Mouse (Mus musculus) T-helper 17 cell (primary cell): Measurements from ENCODE around the gene Gm15557.

Experiments used
- in situ Hi-C, 2 experiments: fragments of 300-600 bp; cut with MboI, MseI; formaldehyde crosslinking; loops; 1 replicate in 1 of 2; 2 replicates in 1 of 2; pipeline ENCODE4 v1.15.1; 2025; ENCODE audit warnings: high pct_unique_total_duplicates in 2 of 2

Gene Gm15557

DNA sequence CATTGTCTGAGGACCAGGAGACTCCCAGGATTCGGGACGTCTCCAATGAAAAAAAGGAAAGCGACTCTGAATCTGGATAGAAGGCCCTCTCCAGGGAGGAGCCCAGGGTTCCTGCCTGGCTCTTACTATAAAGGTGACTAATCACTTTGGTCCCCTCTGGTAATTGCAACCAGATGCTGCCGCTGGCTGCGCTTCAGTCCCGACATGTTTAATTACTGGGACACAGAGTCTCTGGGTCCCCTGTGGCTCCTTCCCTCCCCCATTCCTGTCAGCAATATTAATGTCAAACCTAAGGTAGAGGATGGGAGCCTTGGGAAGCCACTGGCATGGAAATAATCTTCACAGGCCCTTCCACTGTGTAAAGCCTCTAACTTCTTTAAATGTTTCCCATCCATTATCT is 8.8 kb downstream of the Gm15557 start:
- in situ Hi-C loops: no loop called here

DNA sequence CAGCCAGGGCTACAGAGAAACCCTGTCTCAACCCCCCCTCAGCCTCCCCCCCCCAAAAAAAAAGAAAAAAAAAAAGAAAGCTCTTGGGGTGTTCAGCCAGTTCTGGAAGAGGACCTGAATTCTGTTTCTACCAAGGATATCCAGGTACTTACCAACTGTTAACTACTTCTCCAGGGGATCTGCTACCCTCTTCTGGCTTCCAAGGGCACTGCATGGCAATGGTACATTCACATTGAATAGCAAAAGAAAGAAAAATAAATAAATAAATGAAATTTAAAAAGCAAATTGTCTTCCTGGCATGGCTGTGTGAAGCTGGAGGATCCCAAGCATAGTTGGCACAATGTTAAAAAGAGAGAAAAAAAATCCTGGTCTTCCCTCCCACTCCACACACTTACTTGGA is 11.5 kb downstream of the Gm15557 start:
- in situ Hi-C loops: no loop called here

DNA sequence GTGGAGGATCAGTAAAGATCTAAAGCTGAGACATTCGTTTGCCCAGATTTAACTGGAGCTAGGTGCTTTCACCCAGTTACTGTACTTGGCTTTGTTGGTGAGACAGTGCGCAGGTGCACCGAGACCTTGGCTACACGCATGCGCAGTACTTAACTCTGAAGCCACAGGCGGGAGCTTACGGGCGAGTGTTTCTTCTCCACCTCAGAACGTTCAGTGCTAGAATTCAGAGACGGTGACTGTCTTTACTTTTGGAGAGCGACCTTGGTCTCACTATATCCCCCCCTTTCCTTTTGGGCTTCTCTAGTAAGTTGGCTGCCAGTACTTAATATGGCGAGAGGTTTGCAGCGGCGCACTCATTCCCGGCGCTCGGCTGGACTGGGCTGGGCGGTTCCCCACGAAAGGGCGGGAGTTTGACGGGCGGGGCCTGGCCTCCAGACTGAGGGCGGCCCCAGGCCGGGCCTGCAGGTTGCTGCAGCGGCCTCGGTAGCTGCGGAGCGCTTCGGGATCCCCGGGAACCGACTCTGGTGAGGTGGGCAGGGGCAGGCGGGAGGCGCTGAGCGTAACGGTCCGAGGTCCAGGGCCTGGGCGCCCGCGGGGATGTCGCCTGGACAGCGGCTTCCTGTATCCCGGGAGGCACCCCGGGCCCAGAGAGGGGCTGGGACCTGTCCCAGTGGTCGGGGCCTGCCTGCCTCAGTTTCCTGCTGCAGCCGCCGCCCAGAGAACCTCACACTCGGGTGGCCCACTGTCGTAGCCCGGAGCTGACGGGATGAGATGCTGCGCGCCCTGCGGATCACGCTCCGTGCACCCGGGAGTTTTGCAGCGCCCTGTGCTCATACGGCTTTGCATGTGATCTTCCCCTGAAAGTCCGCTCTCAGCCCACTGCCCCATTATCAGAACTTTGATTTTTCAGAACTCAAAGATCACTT is 15.9 kb downstream of the Gm15557 start, which contains the start of gene Cep250:
Gene Cep250, plus strand, starts transcription at position 325 of the 926 bp plus-strand sequence.
- in situ Hi-C loops: no loop called here

DNA sequence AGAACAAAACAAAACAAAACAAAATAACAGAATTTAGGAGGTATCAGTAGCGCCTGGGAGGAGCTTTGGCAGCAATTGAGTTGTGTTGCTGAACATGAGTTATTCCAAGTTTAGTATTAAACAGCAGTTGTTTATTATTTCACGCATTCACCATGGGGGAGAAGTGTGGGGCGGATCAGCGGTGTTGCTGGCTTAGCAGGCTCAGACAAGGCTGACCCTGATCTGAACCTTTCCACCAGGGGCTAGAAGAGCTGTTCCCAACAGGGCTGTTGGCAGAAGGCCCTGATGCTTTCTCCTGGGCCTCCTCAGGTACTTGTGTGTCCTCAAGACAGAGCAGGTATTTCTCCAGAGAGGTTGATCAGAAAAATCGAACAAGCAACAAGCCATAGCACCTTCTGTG is 19.5 kb downstream of the Gm15557 start:
- in situ Hi-C loops: no loop called here

DNA sequence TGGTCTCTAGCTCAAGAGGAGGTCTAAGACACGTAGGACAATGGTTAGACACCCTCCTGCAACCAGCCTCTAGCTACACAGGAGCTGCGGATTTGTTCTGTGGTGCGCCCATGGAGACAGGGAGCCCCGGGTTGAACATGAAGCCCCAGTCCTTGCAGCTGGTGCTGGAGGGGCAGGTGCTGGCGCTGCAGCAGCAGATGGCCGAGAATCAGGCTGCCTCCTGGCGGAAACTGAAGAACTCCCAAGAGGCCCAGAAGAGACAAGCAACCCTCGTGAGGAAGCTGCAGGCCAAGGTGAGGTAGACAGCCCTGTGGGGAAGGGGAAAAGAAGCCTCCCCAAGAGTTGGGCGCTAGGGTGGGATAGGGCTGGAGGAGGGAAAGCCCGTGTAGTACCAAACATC is 21.3 kb downstream of the Gm15557 start:
- in situ Hi-C loops: no loop called here

DNA sequence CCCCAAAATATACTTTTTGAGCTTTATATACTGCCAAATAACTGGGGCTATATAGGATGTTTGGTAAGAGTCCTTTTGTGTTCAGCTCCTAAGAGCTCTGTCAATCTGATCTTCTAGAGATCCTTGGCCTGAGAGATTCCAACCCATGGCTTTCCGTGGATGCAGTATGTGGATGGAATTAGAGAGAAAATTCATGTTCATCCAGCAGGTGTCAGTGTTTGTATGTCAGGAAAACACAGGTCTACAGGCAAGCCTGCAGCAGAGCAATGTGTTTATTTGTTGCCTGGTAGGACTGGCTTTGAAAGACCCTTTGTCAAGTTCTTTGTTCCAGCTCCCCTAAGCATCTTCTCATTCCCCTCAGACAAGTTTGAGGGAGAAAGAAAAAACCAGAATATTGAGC is 22.5 kb downstream of the Gm15557 start:
- in situ Hi-C loops: no loop called here

DNA sequence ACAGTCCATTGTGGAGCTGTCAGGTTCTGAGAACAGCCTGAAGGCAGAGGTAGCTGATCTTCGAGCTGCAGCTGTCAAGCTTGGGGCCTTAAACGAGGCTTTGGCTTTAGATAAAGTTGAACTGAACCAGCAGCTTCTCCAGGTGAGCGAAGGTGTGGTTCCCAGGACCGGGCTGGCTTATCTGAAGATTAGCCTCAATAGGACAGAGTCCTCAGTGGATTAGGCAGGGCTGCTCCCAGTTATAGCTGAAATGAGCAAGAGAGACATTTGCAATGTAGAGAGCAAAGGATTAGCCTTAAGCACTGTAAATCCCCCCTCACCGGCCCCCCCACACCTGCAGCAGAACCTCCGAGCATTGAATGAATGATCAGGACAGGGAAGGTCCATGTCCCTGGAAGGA is 32.8 kb downstream of the Gm15557 start:
- in situ Hi-C loops: no loop called here

DNA sequence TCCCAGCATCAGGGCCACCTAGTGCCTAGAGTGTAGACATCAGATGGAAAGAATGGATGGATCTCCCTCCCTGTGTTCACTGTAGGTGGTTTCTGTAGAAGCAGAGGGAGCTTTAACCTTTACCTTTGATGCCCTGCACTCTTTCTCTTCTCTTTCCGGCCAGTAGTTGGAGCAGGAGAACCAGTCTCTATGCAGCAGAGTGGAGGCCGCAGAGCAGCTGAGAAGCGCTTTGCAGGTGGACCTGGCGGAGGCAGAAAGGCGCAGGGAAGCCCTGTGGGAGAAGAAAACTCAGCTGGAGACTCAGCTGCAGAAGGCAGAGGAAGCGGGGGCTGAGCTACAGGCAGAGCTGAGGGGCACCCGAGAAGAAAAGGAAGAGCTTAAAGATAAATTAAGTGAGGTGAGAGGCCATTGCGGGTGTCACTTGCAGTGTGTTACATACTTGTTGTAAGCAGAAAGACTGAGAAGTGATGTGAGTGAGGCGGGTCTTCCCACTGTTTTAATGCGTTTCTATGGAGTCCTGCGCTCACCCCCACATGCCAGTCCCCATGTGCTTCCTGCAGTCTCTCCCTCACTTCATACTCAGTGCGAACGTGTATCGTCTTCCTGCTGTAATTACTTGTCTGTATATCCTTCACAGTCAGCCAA is 33.7 kb downstream of the Gm15557 start:
- in situ Hi-C loops: no loop called here

DNA sequence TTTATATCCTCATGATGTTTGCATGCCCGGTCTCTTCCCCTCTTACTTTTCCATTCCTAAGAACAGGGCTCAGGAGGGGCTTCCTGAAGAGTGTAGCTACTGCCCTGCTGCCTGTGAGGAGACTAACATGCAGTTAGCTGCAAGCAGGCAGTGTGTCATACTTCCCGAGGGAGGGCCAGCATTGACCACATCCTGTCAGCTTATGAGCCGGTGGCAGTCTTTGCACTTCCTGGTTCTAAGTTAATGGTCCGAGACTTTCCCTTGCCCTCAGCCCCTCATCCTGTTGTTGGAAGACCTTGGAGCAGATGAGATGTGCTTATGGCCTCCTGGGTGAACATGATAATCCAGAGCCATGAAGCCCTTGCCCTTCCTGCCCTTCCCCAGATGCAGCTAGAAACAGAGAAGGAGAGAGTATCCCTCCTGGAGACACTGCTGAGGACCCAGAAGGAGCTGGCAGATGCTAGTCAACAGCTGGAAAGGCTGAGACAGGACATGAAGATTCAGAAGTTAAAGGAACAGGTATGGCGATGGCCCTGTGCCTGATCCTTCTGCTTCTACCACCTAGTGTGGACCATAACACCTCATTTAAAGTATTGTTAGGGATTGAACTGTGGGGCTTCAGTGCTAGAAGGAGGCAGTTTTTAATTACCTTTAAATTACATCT is 38.9 kb downstream of the Gm15557 start:
- in situ Hi-C loops: no loop called here

DNA sequence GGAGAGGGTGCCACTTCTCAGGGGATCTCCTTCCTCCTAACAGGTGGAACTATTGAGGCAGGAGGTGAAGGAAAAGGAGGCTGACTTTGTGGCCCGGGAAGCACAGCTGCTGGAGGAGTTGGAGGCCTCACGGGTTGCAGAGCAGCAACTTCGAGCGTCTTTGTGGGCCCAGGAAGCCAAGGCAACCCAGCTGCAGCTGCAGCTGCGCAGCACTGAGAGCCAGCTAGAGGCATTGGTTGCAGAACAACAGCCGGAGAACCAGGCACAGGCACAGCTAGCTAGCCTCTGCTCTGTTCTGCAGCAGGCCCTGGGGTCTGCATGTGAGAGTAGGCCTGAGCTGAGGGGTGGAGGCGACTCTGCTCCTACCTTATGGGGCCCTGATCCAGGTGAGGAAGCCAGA is 45.2 kb downstream of the Gm15557 start:
- in situ Hi-C loops: no loop called here

DNA sequence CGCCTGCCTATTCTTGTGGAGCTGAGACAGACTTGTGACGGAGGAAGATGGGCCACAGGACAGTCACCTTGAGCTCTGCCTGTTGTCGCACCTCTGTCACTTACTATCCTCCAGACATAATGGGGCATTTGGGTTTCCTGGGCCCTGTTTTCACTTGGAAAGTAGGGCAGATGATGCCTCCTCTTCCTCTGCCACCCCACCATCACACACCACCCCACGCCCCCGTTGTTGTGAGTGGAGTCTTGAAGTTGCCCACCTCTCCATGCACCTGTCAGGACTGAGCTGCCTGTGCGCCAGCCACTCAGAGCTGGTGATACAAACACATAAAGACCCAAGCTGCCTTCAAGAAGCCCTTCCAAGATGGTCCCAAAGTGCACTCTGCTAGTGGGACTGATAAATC is 46.6 kb downstream of the Gm15557 start:
- in situ Hi-C loops: no loop called here

DNA sequence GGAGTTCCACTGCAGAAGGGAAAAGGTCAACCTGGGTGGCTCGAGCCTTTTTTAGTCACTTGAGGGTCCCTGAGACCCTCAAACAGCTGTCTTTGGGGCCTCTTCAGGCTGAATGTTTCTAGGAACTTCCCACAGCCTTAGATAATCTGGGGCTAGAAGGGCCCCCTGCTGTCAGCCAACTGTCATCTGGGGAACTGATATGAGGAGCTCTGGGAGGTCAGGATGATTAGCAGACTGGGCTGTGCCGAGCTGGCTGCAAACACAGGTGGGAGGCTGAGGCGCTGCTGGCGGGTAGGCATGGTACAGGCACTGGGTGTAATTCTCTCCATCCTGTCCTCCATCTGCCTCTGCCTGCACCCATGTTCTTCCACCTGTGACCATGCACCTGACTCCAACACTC is 48.6 kb downstream of the Gm15557 start:
- in situ Hi-C loops: no loop called here

DNA sequence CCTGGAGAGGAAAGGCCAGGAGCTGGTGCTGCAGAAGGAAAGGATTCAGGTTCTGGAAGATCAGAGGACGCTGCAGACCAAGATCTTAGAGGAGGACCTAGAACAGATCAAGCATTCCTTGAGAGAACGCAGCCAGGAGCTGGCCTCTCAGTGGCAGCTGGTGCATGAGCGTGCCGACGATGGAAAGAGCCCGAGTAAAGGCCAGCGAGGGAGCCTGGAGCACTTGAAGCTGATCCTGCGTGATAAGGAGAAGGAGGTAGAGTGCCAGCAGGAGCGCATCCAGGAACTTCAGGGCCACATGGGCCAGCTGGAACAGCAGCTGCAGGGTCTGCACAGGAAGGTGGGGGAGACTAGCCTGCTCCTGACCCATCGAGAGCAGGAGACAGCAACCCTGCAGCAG is 50.6 kb downstream of the Gm15557 start:
- in situ Hi-C loops: no loop called here

DNA sequence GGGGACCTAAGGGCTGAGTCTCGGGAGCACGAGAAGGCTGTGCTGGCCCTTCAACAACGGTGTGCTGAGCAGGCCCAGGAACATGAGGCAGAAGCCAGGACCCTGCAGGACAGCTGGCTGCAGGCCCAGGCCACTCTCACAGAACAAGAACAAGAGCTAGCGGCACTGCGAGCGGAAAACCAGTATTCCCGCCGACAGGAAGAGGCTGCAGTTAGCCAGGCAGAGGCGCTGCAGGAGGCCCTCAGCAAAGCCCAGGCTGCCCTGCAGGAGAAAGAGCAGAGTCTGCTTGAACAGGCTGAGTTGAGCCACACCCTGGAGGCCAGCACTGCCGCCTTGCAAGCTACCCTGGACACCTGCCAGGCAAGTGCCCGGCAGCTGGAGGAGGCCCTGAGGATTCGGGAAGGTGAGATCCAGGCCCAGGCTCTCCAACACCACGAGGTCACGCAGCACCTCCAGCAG is 51.4 kb downstream of the Gm15557 start:
- in situ Hi-C loops: no loop called here
